Mouse (Mus musculus) erythroblast, embryonic 14.5 days (primary cell): ENCODE results near the gene Syt6.

Experiments used
- GATA1 ChIP-seq: IDR thresholded peaks from 2 replicates; pipeline ENCODE4 v1.6.1; 2012; ENCODE audit warnings: low read length, inconsistent platforms, mixed read lengths
- TAL1 ChIP-seq: IDR thresholded peaks from 3 replicates; pipeline ENCODE4 v1.6.1; 2012; ENCODE audit warnings: low read length, inconsistent platforms, mixed read lengths

- TF ChIP-seq GATA1 (no peak), TAL1 (no peak)
Measured at GRCm38 (mm10) chr3:103663385-103663784, 88.4 kb downstream of the Syt6 start.
